Mouse (Mus musculus) layer of hippocampus, adult 9-10 months (tissue): Measurements from ENCODE around the gene Grip2.

Experiments used
- DNase-seq: peaks from one replicate; pipeline ENCODE4 v3.0.0; 2022; ENCODE audit warnings: low spot score

The Grip2 gene

DNA sequence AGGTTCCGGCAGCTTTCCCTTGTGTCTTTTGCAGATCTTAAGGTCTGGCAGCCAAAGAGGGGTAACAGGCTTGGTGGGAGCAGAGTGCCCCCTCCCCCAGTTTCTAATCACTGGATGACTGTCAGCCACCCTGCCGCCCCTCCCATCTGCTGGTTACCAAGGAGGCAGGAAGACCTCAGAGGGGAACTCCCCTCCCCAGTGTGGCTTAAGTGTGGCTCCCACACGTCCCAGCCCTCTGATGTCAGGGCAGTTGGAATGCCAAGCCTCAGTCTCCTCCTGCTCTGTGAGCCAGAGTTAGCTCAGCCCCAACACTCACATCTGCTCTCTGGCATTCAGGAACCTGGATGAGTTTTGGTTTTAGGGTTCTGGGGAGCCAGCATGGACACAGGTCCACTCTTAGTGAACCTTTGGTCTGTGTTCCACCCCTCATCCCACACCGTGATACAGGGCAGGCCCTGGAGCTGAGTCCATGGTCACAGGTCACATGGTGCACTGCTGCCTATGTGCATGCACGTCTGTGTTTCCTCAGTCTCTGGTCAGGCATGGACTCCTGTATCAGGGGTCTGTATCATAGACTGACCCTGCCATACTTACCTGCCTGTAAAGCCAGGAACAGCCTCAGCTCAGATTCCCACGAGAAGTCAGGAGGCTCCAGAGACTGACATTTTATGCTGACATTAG is 98.0 kb downstream of the Grip2 start:
- no peak for DNase-seq

DNA sequence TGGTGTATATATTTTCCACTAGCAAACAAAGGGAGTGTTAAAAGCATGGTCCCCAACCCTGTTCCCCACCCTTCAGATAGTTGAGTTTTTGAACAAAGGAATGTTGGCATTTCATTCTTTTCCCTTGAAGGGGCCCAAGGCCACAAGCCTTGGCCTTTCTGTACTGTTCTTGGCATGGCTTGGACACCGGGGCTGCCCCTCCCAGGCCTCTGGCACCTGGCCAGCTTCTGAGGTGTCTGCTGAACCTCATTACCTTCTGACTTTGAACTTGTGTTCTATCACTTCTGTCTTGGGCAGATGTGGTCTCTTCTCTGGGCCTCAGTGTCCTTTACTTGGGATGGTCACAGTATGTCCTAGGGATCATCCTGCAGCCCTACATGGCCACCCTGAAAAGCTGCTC is 99.7 kb downstream of the Grip2 start:
- DNase-seq = no peak

GRCm38 (mm10) chr6:91721215-91721701 is 105.8 kb downstream of the Grip2 start:
- no peak for DNase-seq

DNA sequence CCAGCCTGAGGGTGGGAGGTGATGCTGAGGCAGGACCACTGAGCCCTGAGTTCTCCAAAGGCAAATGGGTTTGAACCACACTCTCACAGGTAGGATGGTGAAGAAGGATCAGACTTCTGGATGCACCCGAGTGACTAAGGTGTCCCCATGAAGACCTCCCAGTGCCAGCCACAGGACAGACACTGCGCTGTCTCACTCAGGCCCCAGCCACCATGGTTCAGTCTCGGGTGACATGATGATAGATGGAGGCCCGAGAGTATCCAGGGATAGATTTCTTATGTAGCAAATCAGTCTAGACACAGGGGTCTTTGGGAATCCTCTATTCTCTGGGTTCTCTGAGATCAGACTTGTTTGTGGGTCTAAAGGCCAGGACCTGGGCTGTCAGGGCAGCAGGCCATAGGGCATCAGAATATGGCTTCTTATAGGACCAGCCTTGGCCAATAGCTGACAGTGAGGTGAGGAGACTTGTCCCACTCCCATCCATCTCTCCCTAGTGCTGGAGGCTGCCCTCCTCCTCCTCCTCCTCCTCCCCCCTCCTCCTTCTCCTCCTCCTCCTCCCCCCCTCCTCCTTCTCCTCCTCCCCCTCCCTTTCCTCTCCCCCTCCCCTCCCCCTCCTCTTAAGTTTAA is 106.3 kb downstream of the Grip2 start:
- no peak for DNase-seq

DNA sequence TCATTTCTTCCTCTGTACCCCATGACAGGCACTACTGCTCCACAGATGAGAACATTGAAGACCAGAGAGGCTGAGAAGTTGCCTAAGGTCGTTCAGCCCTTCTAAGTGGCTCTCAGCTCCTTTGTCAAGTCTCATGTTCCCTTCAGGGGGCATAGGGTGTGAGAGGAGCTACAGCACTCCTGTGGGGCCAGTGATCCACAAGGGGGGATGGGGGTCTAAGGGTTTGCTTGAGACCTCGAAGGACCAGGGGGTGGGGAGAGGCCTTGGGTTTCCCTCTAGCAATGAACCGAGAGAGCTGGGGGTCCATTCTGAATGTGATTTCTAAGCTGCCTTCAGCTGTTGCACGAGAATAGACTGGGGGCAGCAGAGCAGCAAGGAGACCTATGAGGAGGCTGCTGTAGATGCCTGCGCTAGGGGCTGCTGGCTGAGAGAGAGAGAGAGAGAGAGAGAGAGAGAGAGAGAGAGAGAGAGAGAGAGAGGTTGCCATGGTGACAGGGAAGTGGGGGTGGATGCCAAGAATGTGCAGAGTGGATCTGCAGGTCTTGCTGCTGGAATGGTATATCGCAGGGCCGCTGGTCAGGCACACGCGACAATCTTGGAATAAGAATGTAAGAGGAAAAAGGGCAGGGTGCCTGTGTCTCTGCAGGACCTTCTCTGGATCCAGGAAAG is 107.1 kb downstream of the Grip2 start:
- no peak for DNase-seq

- DNase-seq = no peak
Measured at GRCm38 (mm10) chr6:91719042-91719747, 107.9 kb downstream of the Grip2 start.

- DNase-seq = no peak
Measured at GRCm38 (mm10) chr6:91718603-91719002, 108.4 kb downstream of the Grip2 start.

DNA sequence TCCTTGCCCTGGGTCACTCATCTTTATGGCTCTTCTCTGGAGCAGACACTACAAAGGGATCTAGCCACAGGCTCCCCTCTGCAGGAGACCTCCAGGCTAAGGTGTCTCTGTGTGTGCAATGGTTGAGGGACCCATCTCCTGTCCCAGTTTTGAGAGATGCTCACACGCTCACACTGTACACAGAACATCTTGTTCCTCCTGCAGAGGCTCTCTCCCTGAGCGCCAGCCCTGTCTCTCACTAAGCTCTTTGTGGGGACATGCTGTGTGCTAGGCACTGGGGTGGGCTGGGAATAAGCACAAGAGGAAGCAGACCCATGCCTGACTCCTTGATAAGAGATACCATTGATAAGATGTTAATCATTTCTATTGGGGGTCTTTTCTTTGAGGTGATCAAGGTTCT is 109.0 kb downstream of the Grip2 start:
- no peak for DNase-seq

DNA sequence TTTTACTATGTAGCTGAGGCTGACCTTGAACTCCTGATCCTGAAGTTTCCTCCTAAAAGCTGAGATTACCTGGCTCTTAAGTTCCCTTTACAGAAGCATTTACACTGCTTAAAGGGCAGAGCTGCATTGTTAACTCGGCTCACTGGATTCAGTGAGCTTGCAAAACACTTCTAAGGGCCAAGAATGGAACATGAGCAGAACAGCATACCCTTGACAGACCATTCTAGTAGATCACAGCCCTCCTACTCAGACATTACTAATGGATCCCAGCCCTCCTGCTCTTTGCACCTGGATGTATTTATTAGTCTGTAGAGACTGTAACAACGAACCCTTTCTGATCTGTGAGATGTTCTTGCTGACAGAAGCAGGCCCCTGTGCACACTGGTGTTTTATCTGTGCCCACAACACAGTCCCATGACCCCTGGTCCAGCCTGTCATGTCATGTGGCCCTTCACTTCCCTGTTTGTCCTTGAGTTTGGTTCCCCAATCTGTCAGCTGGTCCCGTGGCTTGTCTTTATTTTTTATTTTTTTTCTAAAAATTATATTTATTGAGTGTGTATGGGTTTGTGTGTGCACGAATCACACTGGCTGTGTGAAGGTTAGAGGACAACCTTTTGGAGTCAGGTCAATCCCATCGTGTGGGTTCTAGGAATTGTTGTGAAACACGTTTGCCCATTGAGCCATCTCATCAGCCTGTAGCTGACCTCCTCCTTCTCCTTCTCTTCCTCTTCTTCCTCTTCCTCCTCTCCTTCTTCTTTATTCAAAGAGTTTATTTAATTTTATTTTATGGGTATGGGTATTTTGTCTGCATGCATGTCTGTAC is 110.9 kb downstream of the Grip2 start:
- DNase-seq = no peak

GRCm38 (mm10) chr6:91715023-91715422 is 112.0 kb downstream of the Grip2 start:
- DNase-seq = no peak

DNA sequence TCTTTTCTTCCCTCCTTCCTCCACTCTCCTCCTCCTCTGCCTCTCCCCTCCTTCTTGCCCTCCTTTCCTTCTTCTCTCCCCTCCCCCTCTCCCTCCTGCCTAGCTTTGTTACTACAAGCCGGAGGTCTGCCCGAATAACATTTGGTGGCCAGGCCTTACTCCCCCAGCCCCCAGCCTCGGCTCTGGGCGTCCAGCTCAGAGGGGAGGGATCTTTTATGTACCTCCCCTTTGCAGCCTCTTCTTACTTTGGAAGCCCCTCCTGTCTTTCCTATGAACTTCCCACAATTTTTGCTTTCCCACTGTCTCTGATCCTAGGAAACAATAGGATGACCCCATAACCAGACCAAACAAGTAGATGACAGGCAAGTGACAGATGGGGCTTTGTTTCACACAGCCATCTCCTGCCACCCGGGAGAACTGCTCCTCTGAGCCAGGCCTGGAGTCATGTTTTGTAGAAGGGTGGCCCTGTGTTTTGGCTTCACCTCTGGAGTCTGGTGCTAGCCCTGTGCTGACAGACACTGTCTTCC is 113.6 kb downstream of the Grip2 start:
- DNase-seq = no peak

GRCm38 (mm10) chr6:91712855-91713331 is 114.2 kb downstream of the Grip2 start:
- DNase-seq = no peak

DNA sequence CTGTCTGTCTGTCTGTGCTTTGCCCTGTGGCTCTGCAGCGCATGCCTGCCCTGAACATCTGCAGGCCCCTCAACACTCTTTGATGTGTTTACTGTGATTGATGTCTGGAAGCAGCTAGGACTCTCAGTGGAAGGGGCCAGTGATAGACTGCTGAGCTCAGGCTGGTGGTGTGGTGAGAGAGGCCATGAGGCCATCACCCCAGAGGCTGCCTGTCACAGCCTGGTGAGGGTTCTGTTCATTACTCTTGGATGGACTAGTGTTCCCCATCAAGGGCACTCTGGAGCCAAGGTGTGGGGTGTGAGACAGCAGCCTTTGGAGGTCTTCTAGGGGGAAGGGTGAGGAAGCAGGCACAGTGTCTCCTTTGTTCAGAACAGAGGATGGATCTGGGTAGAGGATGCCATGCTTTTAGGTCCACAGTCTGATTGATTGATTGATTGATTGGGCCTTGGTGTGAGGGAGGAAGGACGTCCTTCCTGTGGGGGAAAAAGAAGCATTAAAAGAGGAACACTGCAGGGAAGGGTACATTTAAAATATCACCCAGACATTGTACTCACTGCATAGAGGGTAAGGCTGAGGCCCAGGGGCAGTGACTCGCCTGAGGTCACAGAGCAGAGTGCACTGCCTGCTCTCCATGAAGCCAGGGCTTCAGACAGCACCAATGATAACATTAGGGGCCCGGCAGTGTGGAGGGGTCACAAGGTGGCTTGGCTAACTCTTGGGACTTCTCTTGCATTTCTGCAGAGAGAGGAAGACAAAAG is 114.8 kb downstream of the Grip2 start:
- no peak for DNase-seq
